Mouse (Mus musculus): ENCODE results near the gene Mxra7.

Mxra7 gene

GRCm38 (mm10) chr11:116819932-116820593 is 7.8 kb downstream of the Mxra7 start:
- DNase-seq (ENCODE audit: low read depth, low spot score), result no peak

GRCm38 (mm10) chr11:116818722-116819121 is 9.1 kb downstream of the Mxra7 start:
- no peak for DNase-seq (ENCODE audit: low read depth, low spot score)

- no peak for DNase-seq (ENCODE audit: low read depth, low spot score)
These were observed 10.3 kb downstream of the Mxra7 start for GRCm38 (mm10) chr11:116817567-116817966.

- DNase-seq (ENCODE audit: low read depth, low spot score), result no peak
These were observed 11.1 kb downstream of the Mxra7 start for GRCm38 (mm10) chr11:116816769-116817168.

- DNase-seq (ENCODE audit: low read depth, low spot score), result no peak
These were observed 12.9 kb downstream of the Mxra7 start for GRCm38 (mm10) chr11:116814884-116815415.

GRCm38 (mm10) chr11:116814076-116814883 is 13.6 kb downstream of the Mxra7 start:
- DNase-seq (ENCODE audit: low read depth, low spot score), result no peak

GRCm38 (mm10) chr11:116813610-116814009 is 14.2 kb downstream of the Mxra7 start:
- DNase-seq (ENCODE audit: low read depth, low spot score), result no peak

GRCm38 (mm10) chr11:116812793-116813529 is 14.9 kb downstream of the Mxra7 start:
- DNase-seq (ENCODE audit: low read depth, low spot score), result no peak

GRCm38 (mm10) chr11:116810983-116811901 is 16.6 kb downstream of the Mxra7 start:
- peak; percentile 82 for DNase-seq (ENCODE audit: low read depth, low spot score)

- DNase-seq (ENCODE audit: low read depth, low spot score), result no peak
These were observed 17.3 kb downstream of the Mxra7 start for GRCm38 (mm10) chr11:116810528-116810927.

GRCm38 (mm10) chr11:116809520-116809919 is 18.3 kb downstream of the Mxra7 start:
- no peak for DNase-seq (ENCODE audit: low read depth, low spot score)

GRCm38 (mm10) chr11:116808811-116809395 is 18.9 kb downstream of the Mxra7 start:
- DNase-seq (ENCODE audit: low read depth, low spot score), result peak; percentile 22

- peak; percentile 83 for DNase-seq (ENCODE audit: low read depth, low spot score)
These were observed 19.8 kb downstream of the Mxra7 start for GRCm38 (mm10) chr11:116807938-116808606.

- no peak for DNase-seq (ENCODE audit: low read depth, low spot score)
These were observed 20.3 kb downstream of the Mxra7 start for GRCm38 (mm10) chr11:116807526-116807925.

- DNase-seq (ENCODE audit: low read depth, low spot score), result peak; percentile 30
These were observed 20.7 kb downstream of the Mxra7 start for GRCm38 (mm10) chr11:116807116-116807515.

GRCm38 (mm10) chr11:116806136-116807071 is 21.4 kb downstream of the Mxra7 start:
- no peak for DNase-seq (ENCODE audit: low read depth, low spot score)

GRCm38 (mm10) chr11:116802709-116803108 is 25.1 kb downstream of the Mxra7 start:
- no peak for DNase-seq (ENCODE audit: low read depth, low spot score)

GRCm38 (mm10) chr11:116801106-116801505 is 26.7 kb downstream of the Mxra7 start:
- DNase-seq (ENCODE audit: low read depth, low spot score), result no peak

- DNase-seq (ENCODE audit: low read depth, low spot score), result no peak
These were observed 28.5 kb downstream of the Mxra7 start for GRCm38 (mm10) chr11:116799364-116799763.
